Mouse (Mus musculus) G1E (cell line): ENCODE measurements around the gene Lipf. TPM values are rescaled to one million over a fixed set of nuclear protein-coding genes. Genes with fewer than 3 reads are reported as not detected.

Experiments
- ATAC-seq: 2 replicates; pipeline ENCODE4 v1.8.0; 2016; ENCODE audit warnings: mild to moderate bottlenecking; ENCODE audit not compliant: insufficient number of reproducible peaks, poor library complexity, low FRiP score, severe bottlenecking; ENCODE audit errors: extremely low read depth
- DNase-seq: peaks from one replicate; pipeline ENCODE4 v3.0.0; 2012; ENCODE audit warnings: low spot score
- H3K27me3 ChIP-seq: 2 replicates; pipeline ENCODE4 v1.6.1; 2012; ENCODE audit warnings: mild to moderate bottlenecking, low read length, inconsistent platforms; ENCODE audit not compliant: insufficient read depth
- H3K36me3 ChIP-seq: replicated peaks from 2 replicates; pipeline ENCODE3; 2012; ENCODE audit warnings: mild to moderate bottlenecking, inconsistent platforms
- H3K4me1 ChIP-seq: 2 replicates; pipeline ENCODE4 v1.6.1; 2012; ENCODE audit warnings: low read depth, low read length, inconsistent platforms, mixed read lengths; ENCODE audit not compliant: insufficient read depth
- H3K4me3 ChIP-seq: 2 replicates; pipeline ENCODE4 v1.5.1; 2012; ENCODE audit warnings: low read depth, mild to moderate bottlenecking, inconsistent platforms, low read length, moderate library complexity, mixed read lengths
- H3K9me3 ChIP-seq: replicated peaks from 2 replicates; pipeline ENCODE4 v1.6.1; 2012; ENCODE audit warnings: inconsistent platforms
- CTCF ChIP-seq: IDR thresholded peaks from 2 replicates; pipeline ENCODE4 v1.5.1; 2012; ENCODE audit warnings: low read depth, low read length, inconsistent platforms, mixed read lengths
- GATA1 ChIP-seq: IDR thresholded peaks from 2 replicates; pipeline ENCODE4 v1.6.1; 2012; ENCODE audit warnings: borderline replicate concordance, low read length, inconsistent platforms, mixed read lengths
- GATA2 ChIP-seq: IDR thresholded peaks from 2 replicates; pipeline ENCODE4 v1.6.1; 2012; ENCODE audit warnings: low read depth, low read length, inconsistent platforms, borderline replicate concordance
- POLR2AphosphoS5 ChIP-seq: IDR thresholded peaks from 2 replicates; pipeline ENCODE4 v1.6.1; 2012; ENCODE audit warnings: low read depth, low read length, inconsistent platforms; ENCODE audit not compliant: insufficient replicate concordance
- TAL1 ChIP-seq: conservative IDR thresholded peaks from 2 replicates; pipeline ENCODE4 v1.6.1; 2012; ENCODE audit warnings: low read depth, low read length, inconsistent platforms, mixed read lengths
- polyA plus RNA-seq: library from polyadenylated mRNA; stranded (reverse); fragments of >175 nt; gene quantifications from 2 replicates; pipeline ENCODE4 v1.2.3, GENCODE M21; 2012
- total RNA-seq, 2 experiments: library from RNA; stranded (forward) in 1 of 2; stranded (reverse) in 1 of 2; fragments of 200-1000 nt in 1 of 2; fragments of >200 nt in 1 of 2; fragmentation: Nextera tagmentation in 1 of 2; gene quantifications; 2 replicates each; pipeline ENCODE4 v1.2.3; 2014 to 2017

Gene Lipf
- total RNA-seq (2014; fragmentation: Nextera tagmentation) (not detected in 2 replicates), total RNA-seq (2017) (not detected in 2 replicates), polyA plus RNA-seq (not detected in 2 replicates)

DNA sequence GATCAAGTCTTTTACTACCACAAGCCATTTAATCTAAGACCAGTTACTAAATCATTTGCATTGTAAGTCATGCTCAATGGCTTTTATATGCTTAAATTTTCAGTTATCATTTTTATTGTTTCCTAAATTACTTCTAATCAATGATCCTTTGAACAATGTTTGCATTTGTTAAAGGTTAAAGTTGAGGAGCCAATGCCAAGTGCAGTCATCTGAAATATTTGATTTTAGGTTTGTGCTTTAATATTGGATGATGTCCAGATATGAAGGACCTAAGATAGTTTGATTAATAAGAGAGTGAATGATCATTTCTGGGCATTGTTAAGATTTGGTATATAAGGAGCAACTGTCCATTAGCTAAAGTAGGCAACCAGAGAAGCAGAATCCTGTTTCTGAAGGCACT, at the start of gene Lipf:
Gene Lipf, plus strand, starts transcription at position 301 of the 400 bp plus-strand sequence.
- TF ChIP-seq TAL1 (no peak), GATA2 (no peak), CTCF (no peak), GATA1 (no peak), POLR2AphosphoS5 (no peak)
- no peaks in the 10 kb centered on the region for H3K4me1 ChIP-seq
- no peaks in the 10 kb centered on the region for H3K27me3 ChIP-seq
- H3K36me3 ChIP-seq: no peaks in the 10 kb centered on the region
- no peaks in the 10 kb centered on the region for H3K9me3 ChIP-seq
- DNase-seq (no peak), ATAC-seq (no peak)
- no peak within 1 kb of the TSS for H3K4me3 ChIP-seq

DNA sequence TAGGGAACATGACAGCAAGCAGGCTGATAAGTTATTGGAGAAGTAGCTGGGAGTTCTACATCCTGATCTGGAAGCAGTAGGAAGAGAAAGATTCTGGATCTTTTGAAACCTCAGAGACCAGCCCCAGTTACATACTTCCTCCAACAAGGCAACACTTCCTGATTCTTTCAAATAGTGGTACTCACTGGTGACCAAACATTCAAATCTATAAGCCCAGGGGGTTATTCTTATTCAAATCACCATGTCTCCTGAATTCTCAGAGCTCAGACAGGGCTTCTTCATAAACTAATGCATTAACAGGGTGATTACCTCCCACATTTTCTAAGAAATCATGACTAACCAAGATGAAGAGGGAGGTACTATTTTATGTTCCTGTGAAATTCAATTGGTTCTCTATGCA, 36.9 kb upstream of the Lipf start:
- no peaks in the 10 kb centered on the region for H3K36me3 ChIP-seq
- H3K9me3 ChIP-seq: no peaks in the 10 kb centered on the region
- no peak for TF ChIP-seq GATA2
- TF ChIP-seq CTCF: no peak
- TF ChIP-seq TAL1: no peak
- no peak for TF ChIP-seq POLR2AphosphoS5
- no peak for TF ChIP-seq GATA1
- H3K4me1 ChIP-seq: no peaks in the 10 kb centered on the region
- ATAC-seq (no peak), DNase-seq (no peak)
- no peak overlapping the region for H3K4me3 ChIP-seq
- no peaks in the 10 kb centered on the region for H3K27me3 ChIP-seq

DNA sequence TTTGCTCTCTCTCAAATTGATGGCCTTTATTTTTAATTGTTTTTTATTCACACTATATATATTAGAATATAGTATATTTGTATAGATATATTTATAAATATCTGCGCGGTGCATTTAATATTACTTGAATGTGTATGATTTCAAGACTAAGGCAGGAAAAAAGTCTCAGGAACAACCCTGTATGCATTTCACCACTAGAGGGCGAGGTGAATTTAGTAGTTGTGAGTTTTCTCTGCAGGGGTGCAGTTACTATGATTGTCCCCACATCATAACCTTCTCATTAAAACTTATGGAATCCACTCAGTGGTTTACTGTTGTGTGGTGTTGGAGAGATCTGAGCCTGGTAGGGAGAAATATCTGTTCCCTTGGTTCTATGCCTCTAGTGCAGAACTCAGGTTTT, 18.0 kb downstream of the Lipf start:
- ATAC-seq (no peak), DNase-seq (no peak)
- Histone ChIP-seq H3K27me3 (no peaks in the 10 kb centered on the region), H3K4me3 (no peak overlapping the region), H3K4me1 (no peaks in the 10 kb centered on the region), H3K9me3 (no peaks in the 10 kb centered on the region), H3K36me3 (no peaks in the 10 kb centered on the region)
- TF ChIP-seq CTCF: 0 out of 2 replicates have a peak, but pooled peaks have one; percentile 14
- no peak for TF ChIP-seq GATA1
- no peak for TF ChIP-seq POLR2AphosphoS5

DNA sequence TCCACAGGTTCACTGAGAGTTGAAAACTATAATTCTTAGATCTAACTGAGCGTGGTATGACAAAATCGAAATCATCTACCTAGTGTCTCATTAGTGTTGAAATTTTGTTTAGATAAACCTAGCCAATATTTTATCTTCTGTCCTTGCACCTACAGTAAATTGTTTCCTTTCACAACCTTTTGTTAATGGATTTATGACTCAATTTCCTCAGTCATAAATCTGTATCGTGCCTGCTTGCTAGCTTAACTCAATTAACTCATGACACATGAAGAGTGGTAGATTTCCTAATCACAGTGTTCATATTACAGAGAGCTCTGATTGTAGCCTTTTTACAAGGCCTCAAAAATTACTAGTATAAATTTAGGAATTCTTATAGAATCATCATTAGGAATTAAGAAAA, 22.1 kb downstream of the Lipf start:
- Histone ChIP-seq H3K36me3 (no peaks in the 10 kb centered on the region), H3K4me1 (no peaks in the 10 kb centered on the region), H3K9me3 (no peaks in the 10 kb centered on the region), H3K27me3 (no peaks in the 10 kb centered on the region), H3K4me3 (no peak overlapping the region)
- DNase-seq: no peak
- no peak for ATAC-seq
- no peak for TF ChIP-seq GATA2
- no peak for TF ChIP-seq CTCF
- no peak for TF ChIP-seq POLR2AphosphoS5
- no peak for TF ChIP-seq GATA1
- no peak for TF ChIP-seq TAL1

DNA sequence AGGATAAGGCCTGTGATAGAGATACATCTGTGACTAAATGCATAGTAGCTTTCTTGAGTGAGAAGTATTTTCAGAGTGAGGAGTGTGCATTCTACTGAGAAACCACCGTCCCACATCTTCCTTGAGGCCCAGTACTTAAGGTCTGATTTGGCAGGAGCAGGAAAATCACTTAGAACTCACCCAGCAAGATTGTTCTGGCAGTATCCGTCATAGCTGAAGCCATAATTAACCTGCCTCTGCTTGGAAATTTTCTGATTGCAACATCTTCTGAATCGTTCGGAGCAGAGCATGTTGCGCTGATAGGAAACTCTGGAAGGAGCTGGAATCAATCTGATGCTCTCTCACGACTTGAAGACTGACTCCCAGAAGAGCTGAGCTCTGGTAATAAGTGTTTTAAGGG, 47.0 kb downstream of the Lipf start, which contains the start of gene Lipk:
Gene Lipk, plus strand, starts transcription at position 289 of the 400 bp plus-strand sequence.
- no peaks in the 10 kb centered on the region for H3K4me1 ChIP-seq
- no peaks in the 10 kb centered on the region for H3K9me3 ChIP-seq
- H3K27me3 ChIP-seq: no peaks in the 10 kb centered on the region
- TF ChIP-seq GATA2 (no peak), POLR2AphosphoS5 (no peak), TAL1 (no peak), GATA1 (no peak), CTCF (no peak)
- ATAC-seq (no peak), DNase-seq (no peak)
- no peak within 1 kb of the TSS for H3K4me3 ChIP-seq
- H3K36me3 ChIP-seq: no peaks in the 10 kb centered on the region

DNA sequence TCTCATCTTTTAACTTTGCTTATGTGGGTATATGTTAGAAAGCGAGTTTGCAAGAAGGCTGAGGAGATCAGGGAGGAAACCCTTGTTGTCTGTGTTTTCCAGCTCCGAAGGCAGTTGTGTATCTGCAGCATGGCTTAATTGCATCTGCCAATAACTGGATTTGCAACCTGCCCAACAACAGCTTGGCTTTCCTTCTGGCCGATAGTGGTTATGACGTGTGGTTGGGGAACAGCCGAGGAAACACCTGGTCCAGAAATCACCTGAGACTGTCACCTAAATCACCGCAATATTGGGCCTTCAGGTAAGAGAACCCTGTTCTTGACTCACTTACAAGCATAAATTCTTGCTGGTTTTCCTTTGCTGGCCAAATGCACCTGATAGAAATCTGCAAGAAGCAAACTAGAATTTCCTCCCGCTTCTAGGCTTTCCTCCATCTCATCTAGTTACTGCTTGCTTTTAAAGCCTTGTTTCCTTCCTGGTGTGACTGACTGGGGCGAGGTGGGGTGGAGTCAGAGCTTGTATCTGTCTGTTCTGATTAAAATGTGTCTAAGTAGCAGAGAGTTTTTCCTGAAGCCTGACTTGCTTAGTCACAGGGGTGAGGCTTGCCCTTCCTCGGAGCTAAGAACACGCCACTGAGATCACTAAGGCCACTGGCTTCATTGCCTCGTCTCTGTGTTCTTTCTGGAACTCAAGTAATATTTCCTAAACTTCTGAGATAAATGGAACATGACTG, 60.6 kb downstream of the Lipf start:
- Histone ChIP-seq H3K4me3 (no peak overlapping the region), H3K9me3 (no peaks in the 10 kb centered on the region), H3K27me3 (no peaks in the 10 kb centered on the region), H3K36me3 (no peaks in the 10 kb centered on the region), H3K4me1 (no peaks in the 10 kb centered on the region)
- no peak for ATAC-seq
- TF ChIP-seq POLR2AphosphoS5 (no peak), GATA2 (no peak), GATA1 (no peak), TAL1 (no peak), CTCF (no peak)
- DNase-seq: no peak
